Mouse (Mus musculus): ENCODE data around the gene Fads2.

Gene Fads2

DNA sequence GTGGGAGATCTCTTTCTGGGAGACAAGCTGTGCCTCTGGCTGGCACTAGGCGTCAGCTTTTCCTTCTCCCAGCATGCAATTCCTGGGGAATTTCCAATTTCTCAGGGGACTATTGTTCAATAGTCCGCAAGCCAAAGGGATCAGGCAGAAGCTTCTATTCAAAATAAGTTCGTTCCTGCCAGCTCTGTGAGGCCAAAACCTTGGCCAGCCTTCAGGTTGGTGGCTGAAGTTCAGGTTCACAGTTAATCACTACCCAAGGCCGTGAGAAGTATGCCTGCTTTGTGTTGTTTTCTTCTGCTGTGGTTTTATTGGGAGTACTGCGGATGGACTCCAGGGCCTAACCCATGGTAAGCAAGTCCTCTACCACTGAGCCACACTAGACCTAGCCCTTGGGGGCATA, 30.4 kb downstream of the Fads2 start:
- ChIA-PET POLR2A (interaction anchor here in 2 of 4 experiments (0.5 to 2.3 kb wide), 7 partner anchors 10 to 126 kb away, joined by 3 to 9 read pairs (median 3); no protein-coding TSS in a partner anchor), CTCF (interaction anchor here in 3 of 4 experiments (0.6 to 1.3 kb wide), 3 partner anchors 11 to 78 kb away, joined by 3 to 5 read pairs (median 4); no protein-coding TSS in a partner anchor)

DNA sequence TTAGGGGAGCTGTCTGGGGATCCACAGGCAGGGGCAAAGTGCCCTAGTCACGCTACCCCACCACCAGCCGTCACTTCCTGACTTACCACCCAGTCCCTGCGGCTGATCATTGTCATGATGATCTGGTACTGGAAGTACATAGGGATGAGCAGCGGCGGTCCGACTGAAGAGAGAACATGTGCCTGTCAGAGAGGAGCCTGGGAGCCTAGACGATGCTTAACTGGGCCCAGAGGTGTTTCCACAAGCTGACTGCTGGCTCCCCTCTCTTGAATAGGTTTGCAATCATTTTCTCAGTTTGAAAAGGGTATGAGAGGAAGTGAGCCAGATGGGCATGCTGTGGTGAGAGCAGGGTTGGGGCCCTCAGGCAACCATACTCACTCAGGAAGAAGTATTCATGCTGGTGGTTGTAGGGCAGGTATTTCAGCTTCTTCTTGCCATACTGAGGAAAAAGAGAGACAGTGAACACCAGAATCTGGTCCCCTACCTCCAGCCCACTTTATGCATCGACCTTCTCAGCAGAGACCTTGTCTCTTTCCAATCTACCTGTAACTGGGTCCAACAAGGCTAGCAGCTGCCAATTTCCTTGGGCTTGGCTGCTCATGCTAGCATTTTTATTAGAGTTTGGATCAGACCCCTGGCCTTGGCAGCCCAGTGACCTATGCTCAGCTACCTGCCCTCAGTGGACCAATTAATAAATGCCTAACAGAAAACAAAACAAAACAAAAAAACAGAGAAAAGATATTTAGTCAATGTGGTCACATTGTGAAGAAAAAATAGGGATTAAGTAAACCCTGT, 31.2 kb downstream of the Fads2 start:
- ChIA-PET POLR2A (interaction anchor here in 2 of 4 experiments (0.7 to 1.5 kb wide), 4 partner anchors 9 to 67 kb away, joined by 3 to 9 read pairs (median 5); no protein-coding TSS in a partner anchor), CTCF (interaction anchor here in 1 of 4 experiments (1.3 kb wide), 1 partner anchor 10 kb away, joined by 4 read pairs; no protein-coding TSS in a partner anchor)

DNA sequence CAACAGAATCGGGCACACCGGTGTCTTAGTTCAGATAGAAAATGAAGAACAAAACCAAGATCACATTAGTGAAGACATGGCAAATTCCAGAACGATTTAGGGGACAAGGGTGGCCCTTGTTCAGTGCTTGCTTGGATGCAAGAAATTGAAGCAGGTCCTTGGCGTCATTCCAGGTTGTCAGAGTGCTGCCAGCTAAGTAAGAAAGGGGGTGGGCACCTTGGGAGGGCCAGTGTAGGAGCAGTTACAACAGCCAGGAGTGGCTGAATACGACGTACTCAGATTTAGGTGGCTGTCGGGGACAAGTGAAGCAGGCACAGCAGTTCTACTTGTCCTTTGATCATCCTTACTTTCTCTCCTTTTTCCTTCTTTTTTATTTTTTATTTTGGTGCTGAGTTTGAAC, 33.8 kb downstream of the Fads2 start:
- CTCF ChIA-PET, result no interaction called here
- POLR2A ChIA-PET, result interaction anchor here in 1 of 4 experiments (0.6 kb wide), 1 partner anchor 147 kb away, joined by 3 read pairs; no protein-coding TSS in a partner anchor

DNA sequence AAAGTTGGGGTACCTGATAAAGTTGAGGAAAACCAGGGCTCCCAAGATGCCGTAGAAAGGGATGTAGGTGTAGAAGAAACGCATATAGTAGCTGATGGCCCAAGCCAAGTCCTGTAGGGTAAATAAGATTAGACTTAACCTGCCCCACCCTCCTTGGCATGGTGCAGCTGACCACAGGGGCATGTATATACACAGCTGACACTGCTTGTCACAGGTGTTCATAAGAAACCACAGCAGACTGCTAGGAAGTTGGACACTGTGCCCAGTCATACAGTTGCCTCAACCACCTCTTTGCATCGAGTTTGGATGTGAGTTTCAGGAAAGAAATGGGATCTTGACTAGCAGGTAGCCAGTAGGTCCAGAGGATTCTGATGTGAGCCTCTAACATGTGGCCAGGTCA, 35.0 kb downstream of the Fads2 start:
- CTCF ChIA-PET, result no interaction called here
- POLR2A ChIA-PET, result interaction anchor here in 1 of 4 experiments (1.1 to 1.3 kb wide), 2 partner anchors 21 to 24 kb away, joined by 3 to 4 read pairs; no protein-coding TSS in a partner anchor

DNA sequence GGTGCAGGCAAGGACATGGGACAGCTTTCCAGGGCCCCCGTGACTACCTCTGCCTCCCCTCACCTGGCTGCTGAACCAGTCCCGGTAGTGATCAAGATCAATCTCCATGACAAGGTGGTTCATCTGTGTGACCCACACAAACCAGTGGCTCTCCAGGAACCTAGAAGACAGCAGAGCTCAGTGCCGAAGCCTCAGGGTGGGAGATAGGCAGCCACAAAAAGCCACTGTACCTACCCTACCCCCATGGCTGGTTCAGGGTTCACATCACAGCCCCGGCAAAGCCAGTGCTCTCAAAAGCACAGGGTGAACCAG, 35.4 kb downstream of the Fads2 start:
- CTCF ChIA-PET, result no interaction called here
- POLR2A ChIA-PET, result interaction anchor here in 1 of 4 experiments (1.1 to 1.3 kb wide), 2 partner anchors 21 to 23 kb away, joined by 3 to 4 read pairs; no protein-coding TSS in a partner anchor

DNA sequence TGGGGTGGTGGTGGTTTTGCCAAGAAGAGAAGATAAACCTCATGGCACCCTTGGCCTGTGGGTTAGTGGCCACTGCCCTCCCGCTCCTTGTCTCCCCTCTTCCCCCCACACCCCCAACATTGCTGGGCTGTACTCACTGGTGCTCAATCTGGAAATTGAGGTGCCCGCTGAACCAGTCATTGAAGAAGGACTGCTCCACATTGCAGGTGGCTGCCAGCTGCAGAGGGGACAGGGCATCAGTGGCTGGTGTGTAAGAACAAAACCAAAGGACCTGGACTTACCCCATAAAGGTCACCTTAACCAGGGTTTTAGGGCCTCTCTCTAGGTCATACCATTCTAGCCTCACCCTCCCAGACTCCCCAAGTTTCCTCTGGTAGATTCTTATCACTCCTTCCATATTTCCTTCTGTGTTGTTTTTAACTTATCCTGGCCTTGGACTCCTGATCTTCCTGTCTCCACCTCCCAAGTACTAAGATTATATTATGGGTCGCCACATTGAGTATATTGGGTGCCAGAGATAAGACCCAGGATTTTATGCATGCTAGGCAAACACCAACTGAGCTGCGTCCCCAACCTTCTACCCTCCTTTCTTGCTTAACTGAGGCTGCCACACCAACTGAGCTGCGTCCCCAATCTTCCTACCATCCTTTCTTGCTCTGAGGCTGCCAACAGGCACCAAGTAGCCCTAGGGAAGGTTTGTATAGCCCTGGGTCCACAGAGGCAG, 35.9 kb downstream of the Fads2 start:
- CTCF ChIA-PET, result interaction anchor here in 2 of 4 experiments (0.6 to 0.7 kb wide), 2 partner anchors 144 to 1852 kb away, joined by 4 read pairs; no protein-coding TSS in a partner anchor
- POLR2A ChIA-PET, result interaction anchor here in 1 of 4 experiments (0.6 to 1.3 kb wide), 3 partner anchors 20 to 23 kb away, joined by 3 to 6 read pairs (median 4); no protein-coding TSS in a partner anchor

DNA sequence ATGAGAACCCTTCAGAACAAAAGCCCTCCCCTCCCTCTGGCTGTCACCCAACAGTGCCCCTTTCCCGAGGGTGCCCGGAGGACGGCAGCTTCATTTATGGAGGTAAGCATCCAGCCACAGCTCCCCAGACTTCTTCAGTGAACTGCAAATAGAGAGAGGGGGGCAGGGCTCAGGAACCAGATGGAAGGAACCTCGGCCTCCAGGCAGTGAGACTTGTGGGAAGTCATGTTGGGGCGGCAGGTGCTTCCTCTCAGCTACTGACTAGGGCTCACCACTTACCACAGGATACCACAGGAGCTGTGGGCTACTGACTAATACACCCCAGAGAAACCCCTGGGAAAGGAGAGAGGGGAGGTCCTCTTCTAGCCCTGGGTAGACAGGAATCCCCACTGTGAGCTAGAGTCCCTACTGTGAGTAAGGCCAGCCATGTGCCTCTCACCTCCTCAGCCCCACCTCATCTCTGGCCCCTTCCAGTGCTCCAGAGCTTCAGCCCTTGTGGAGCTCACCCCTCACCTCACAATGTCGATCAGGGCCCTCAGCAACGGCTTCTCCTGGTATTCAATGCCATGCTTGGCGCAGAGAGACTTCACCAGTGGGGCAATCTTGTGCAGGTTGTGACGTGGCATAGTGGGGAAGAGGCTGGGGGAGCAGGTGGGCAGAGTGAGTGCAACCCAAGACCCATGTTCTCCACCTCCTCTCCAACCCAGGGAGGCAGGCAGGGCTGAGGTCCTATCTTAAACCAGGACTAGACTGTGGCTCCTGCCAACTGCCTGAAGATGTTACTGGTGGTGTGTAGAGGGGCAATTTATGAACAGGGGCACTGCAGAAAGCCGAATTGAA, 37.2 kb downstream of the Fads2 start:
- ChIA-PET POLR2A (interaction anchor here in 1 of 4 experiments (0.8 kb wide), 1 partner anchor 81 kb away, joined by 4 read pairs; no protein-coding TSS in a partner anchor), CTCF (interaction anchor here in 1 of 4 experiments (0.6 kb wide), 1 partner anchor 74 kb away, joined by 5 read pairs; no protein-coding TSS in a partner anchor)

DNA sequence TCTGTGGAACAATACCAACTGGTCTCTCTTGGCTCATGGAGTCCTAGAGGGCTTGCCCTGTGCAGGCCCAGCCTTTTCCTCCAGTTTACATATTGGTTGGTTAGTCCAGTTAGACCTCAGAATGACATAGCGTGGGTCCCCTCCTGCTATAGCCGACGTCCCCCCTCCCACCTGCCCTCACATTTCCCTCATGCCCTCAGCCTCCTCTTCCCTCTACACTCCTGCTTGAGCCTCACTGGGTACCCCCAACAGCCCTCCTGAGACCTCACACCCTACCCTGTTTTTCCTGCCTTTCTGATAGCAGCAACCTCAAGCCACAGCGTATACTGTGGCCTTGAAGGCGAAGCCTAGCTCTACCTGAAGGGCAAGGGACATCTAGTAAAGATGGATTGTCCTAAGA, 38.7 kb downstream of the Fads2 start:
- ChIA-PET POLR2A (no interaction called here), CTCF (no interaction called here)

DNA sequence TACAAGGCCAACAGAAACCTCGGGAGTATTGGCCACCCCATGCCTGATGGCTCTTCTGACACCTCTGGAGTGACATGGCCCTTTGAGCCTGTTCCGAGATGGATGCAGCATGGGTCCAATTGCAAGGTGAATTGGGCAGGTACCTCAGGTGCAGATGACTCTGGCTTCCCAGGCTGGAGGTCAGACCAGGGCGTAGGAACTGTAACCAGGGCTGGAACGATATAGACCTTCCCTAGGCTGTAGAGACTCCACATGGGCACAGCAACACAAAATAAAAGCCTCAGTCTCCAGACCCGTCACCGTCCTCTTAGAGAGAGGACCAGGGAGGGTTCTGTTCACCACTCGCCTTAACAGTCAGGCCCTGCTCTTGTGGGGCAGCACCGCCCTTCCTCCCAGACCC, 39.3 kb downstream of the Fads2 start:
- CTCF ChIA-PET, result no interaction called here
- POLR2A ChIA-PET, result no interaction called here

DNA sequence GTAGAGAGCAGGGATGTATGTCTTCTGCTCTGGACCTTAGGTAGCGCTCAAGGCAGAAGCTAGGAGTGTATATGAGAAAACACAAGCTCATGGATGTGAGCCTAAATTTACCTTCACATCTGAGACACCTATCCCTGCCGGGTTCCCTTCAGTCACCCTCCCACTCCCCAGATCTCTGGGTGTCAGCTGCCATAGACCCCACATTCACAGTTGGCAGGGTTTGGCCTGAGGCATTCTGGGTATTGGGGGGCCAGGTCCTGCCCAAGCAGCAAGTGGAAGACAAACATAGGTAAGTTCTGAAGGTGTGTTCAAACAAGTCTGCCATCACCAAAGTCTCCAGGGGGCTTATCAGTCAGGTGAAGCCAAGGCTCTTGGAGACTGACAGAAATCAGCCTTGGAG, 39.9 kb downstream of the Fads2 start:
- CTCF ChIA-PET, result interaction anchor here in 3 of 4 experiments (0.5 to 1.0 kb wide), 4 partner anchors 40 to 1897 kb away, joined by 3 to 4 read pairs (median 4); partner anchors contain the start of gene Fads2 (in 1 of the 3)
- POLR2A ChIA-PET, result interaction anchor here in 3 of 4 experiments (0.5 to 1.5 kb wide), 5 partner anchors 9 to 55 kb away, joined by 3 to 7 read pairs (median 3); no protein-coding TSS in a partner anchor

DNA sequence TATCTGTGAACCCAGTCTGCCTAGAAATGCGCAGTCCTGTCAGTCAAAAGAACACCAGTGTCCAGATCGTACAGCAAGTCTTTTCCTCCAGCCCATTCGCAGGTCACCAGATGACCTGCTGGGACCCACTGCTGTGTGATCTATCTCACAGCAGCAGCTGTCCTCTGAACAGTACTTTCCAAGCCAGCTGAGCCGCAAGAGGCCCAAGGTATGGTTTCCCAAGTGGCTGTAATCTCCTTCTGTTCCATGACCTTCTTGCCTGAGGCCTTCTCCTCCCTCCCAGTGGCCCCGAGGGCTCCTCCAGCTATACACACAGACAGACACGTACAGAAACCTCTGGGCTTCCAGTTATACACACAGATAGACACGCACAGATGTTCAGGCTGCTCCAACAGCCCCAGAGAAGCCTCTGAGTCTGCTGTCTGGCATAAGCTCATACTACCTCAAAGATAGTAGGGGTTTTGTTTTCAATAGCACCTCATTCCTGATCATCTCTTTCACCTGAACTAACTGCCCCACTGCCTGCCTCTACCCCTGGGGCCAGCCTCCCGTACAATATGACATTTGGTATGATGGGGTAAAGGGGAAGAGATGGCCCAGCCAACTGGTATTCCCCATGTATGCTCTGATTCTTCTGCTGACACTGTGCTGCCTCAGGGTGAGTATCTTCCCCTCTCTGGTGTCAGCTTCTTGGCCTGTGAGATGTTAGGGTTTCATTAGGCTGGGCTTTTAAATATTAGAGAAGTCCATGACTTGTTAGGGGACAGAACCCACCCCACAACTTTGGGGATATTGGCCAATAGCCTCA, 40.6 kb downstream of the Fads2 start:
- ChIA-PET POLR2A (interaction anchor here in 3 of 4 experiments (0.5 to 1.5 kb wide), 7 partner anchors 11 to 156 kb away, joined by 3 to 4 read pairs (median 3); no protein-coding TSS in a partner anchor), CTCF (interaction anchor here (0.5 to 1.7 kb wide), 11 partner anchors 10 to 1898 kb away, joined by 3 to 4 read pairs (median 4); partner anchors contain the start of gene Fads2 (in 1 of the 4))

DNA sequence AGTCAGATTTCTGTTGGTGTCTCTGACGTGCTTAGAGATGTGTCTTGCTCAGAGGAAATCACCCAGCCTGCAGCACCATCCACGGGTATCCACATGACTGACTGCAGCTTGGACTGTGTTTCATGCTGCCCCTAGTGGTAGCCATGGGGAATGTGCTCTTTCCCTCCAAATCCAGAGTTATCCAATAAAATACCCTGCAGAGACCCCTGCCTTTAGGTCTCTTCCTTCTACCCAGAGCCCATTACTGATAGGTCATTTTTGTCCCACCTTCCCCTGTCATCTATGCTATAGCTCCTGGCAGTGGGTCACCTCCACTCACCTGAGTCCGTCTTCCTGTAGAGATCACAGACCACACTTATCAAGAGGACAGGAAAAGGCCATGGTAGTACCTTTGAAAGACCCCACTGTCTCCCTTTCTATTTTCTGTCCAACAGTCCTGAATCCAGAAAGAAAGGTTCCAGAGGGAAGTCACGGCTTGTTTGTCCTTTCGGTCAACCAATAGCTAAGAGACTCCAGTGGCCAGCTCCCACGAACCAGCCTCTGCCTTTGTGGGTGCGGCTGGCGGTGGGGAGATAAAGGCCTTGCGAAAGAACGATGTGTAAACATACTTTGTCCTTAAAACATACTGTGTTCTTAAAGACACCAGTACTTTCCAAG, 41.5 kb downstream of the Fads2 start:
- POLR2A ChIA-PET, result interaction anchor here in 3 of 4 experiments (0.6 to 2.0 kb wide), 13 partner anchors 10 to 401 kb away, joined by 3 to 6 read pairs (median 4); no protein-coding TSS in a partner anchor
- CTCF ChIA-PET, result interaction anchor here (0.5 to 2.6 kb wide), 19 partner anchors 9 to 498 kb away, joined by 3 to 8 read pairs (median 4); partner anchors contain the start of gene Fads2 (in 1 of the 4)

DNA sequence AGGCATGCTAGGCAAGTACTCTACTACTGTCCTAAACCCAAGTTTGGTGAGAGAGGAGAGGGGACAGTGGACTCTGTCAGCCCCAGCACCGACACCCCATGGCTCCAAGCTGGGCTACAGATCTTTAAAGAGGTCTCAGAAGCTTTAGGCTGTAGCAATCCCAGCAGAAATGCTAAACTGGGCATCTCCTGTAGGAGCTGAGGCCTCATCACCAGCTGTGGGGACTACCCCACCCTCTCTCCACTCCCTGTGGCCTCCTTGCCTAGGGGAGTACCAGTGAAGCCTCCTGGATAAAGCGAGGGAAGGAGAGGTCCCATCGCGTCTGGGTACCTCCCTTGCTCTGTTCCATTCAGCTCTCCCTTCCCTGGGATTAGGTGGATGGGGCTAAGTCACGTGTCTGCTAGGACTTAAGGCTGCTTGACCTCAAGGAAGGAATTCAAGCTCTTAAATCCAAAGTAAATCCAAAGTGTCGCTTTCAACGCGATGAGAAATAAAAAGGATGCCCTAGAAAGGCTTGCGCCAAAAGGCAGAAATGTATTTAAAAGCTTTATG, 42.6 kb downstream of the Fads2 start:
- ChIA-PET CTCF (interaction anchor here in 3 of 4 experiments (0.5 to 2.6 kb wide), 10 partner anchors 10 to 185 kb away, joined by 3 to 6 read pairs (median 4); no protein-coding TSS in a partner anchor), POLR2A (interaction anchor here in 2 of 4 experiments (1.0 to 2.0 kb wide), 10 partner anchors 11 to 140 kb away, joined by 3 to 9 read pairs (median 4); partner anchors contain the start of genes Fads1 (in 1 of the 2) and Fads2 (in 1 of the 2))

DNA sequence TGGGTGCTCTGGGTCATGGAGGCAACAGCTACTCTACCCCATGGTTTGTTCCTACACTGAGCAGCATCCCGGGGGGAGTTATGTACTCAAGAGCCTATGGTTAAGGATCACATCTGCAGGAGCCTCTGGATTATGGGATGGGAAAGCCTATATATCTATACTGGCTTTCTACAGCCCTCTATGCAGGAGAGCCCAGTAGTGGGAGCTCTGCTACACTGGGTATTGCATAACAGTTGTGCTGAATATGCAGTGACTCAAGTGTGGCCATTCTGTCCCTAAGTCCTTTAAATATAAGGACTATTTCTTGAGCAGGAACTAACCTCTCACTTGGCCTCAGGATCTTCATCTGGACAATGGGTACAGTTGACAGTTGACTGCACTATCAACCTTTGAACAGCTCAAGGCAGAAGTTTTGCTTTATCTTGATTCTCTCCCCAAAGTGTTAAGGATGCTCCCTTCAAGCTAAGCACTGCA, 43.2 kb downstream of the Fads2 start:
- ChIA-PET POLR2A (interaction anchor here in 2 of 4 experiments (1.1 to 2.0 kb wide), 7 partner anchors 12 to 140 kb away, joined by 3 to 9 read pairs (median 5); partner anchors contain the start of genes Fads1 (in 1 of the 2) and Fads2 (in 1 of the 2)), CTCF (interaction anchor here in 2 of 4 experiments (0.8 to 2.6 kb wide), 5 partner anchors 9 to 186 kb away, joined by 3 to 6 read pairs (median 4); no protein-coding TSS in a partner anchor)

DNA sequence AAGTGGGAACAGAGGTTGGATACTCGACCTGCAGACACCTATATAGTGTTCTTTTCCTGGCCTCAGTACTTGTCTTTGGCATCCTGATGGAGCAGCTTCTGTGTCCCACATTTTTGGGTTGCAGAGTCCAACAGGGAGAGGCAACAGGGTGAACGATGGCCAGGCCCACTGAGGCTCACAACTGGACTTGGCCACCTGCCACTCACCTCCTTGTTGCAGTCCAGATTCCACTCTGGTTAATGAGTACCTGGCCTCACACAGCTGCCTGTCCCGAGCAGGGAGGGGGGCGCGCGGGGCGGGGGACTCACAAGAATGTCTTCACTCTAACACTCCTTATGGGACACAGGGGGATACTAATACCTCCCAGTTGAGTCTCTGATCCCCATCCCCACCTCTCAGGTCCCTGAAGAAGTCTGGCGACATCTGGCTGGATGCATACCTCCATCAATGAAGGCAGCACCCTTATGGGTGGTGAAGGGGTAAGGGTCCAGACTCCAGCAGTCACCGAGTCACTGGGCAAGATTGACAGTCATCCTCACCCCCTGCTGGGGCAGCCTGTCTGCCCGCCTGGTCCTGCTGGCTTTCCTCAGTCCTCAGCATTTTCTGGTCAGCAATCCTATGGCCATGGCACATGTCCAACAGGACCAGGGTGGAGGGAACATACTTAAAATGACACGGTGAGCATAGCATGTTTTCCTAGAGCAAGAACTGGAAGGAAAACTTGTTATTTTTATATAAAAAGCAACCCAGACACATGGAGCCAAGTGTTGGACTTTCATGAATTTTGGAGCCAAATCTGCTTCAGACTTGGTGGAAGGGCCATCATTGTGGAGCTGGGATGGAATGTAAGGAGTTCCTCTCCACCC, 43.8 kb downstream of the Fads2 start:
- ChIA-PET CTCF (interaction anchor here in 1 of 4 experiments (0.8 to 2.6 kb wide), 4 partner anchors 8 to 187 kb away, joined by 3 to 6 read pairs (median 4); no protein-coding TSS in a partner anchor), POLR2A (interaction anchor here in 3 of 4 experiments (0.5 to 1.2 kb wide), 4 partner anchors 33 to 1255 kb away, joined by 3 to 4 read pairs (median 4); partner anchors contain the start of genes Fads1 (in 1 of the 3), Fads2 (in 1 of the 3) and Zbtb3 (in 1 of the 3))

Data from embryonic stem cell, embryonic (primary cell).